Mouse (Mus musculus) embryonic stem cell, embryonic (primary cell): Measurements from ENCODE around the gene Med27.

Experiments
- CTCF ChIA-PET, 4 experiments: fragments of 300-600 bp in 2 of 4; fragments of 350-600 bp in 2 of 4; sonication (Branson Sonifier 250); formaldehyde crosslinking; loops; one replicate each; lab custom pipeline; 2022; ENCODE audit warnings: inconsistent platforms in 2 of 4; lab: Charles Lee
- POLR2A ChIA-PET, 4 experiments: fragments of 300-600 bp in 2 of 4; fragments of 350-600 bp in 2 of 4; sonication (Branson Sonifier 250); formaldehyde crosslinking; loops; one replicate each; lab custom pipeline; 2022; ENCODE audit warnings: antibody characterized with exemption in 4 of 4, inconsistent platforms in 1 of 4; lab: Charles Lee

The Med27 gene

DNA sequence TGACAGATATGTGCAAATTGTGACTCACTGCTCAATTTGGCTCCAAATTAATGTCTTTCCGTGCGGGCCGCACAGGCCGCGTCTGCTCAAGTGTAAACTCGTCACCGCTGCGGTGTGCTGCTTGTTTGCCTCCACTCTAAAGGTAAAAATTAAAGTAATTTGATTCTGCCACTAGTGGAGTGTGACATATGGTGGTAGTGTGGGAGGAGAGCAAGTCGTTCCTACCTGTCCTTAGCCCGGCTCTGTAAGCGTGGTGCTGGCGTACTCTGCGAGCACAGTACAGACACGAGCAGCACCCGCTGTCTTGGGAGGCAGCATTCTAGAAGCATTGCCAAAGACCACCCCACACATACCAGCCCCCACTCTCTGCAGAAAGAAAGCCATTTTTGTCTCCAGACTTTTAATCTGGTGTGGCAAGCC lies 121.9 kb downstream of the Med27 start:
- CTCF ChIA-PET: interaction anchor here in 1 of 4 experiments (0.9 kb wide), 1 partner anchor 85 kb away, joined by 3 read pairs; no protein-coding TSS in a partner anchor
- POLR2A ChIA-PET: interaction anchor here in 3 of 4 experiments (0.7 to 6.3 kb wide), 9 partner anchors 10 to 33 kb away, joined by 3 to 25 read pairs (median 4); no protein-coding TSS in a partner anchor

DNA sequence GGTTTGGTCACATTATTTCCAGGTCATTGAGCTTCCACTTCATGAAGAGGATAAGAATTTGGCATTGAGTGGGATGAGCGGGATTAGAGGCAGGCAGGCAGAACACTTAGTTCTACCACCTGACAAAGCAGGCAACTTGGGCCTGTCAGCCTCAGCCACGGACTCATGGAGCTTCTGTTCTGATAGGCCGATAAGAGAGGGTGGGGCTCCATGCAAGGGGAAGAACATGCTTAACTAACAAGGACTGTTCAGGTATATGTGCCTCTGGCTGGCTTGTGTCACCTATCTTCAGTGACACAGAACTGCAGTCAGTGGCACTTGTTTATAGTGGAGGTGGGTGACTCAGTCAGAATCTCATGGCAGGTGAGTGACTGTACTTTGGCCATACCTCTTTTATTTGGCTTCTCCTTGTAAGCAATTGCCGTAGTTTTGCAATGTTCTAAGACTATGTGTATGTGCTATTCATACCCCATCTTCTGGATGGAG lies 126.4 kb downstream of the Med27 start:
- ChIA-PET POLR2A (interaction anchor here in 1 of 4 experiments (1.6 kb wide), 1 partner anchor 11 kb away, joined by 5 read pairs; no protein-coding TSS in a partner anchor), CTCF (no interaction called here)

- ChIA-PET CTCF (no interaction called here), POLR2A (interaction anchor here in 2 of 4 experiments (1.3 to 1.8 kb wide), 3 partner anchors 9 to 12 kb away, joined by 3 to 5 read pairs (median 4); no protein-coding TSS in a partner anchor)
Measured at GRCm38 (mm10) chr2:29473907-29474306, 127.3 kb downstream of the Med27 start.

GRCm38 (mm10) chr2:29476702-29477101 lies 130.1 kb downstream of the Med27 start:
- ChIA-PET CTCF (interaction anchor here in 2 of 4 experiments (0.5 to 0.8 kb wide), 2 partner anchors 79 to 91 kb away, joined by 3 read pairs; no protein-coding TSS in a partner anchor), POLR2A (interaction anchor here in 3 of 4 experiments (0.6 to 16.3 kb wide), 4 partner anchors 9 to 225 kb away, joined by 3 to 211 read pairs (median 4); no protein-coding TSS in a partner anchor)

DNA sequence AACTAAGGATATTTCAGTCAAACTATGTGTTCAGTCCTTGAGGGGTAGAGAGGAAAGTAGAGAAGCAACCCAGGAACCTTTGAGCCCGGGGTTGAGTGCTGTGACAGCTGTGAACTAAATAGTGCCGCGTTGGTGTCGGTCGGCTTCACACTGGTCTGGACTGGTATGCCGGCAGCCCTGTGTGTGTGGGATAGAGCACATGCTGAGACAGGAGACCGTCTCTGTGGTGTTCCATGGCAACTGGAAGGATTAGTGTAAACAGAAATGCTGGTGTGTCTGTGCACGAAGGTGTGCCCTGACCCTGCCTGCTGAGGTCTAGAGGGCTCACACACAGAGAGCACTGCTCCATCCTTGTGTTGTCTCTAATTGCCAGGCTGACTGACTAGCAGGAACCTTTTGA lies 135.2 kb downstream of the Med27 start:
- ChIA-PET POLR2A (interaction anchor here in 3 of 4 experiments (0.7 to 16.3 kb wide), 15 partner anchors 8 to 258 kb away, joined by 3 to 211 read pairs (median 4); no protein-coding TSS in a partner anchor), CTCF (interaction anchor here in 2 of 4 experiments (0.6 to 0.7 kb wide), 3 partner anchors 228 to 338 kb away, joined by 3 to 4 read pairs (median 3); no protein-coding TSS in a partner anchor)

GRCm38 (mm10) chr2:29482979-29483718 lies 136.5 kb downstream of the Med27 start:
- ChIA-PET POLR2A (interaction anchor here in 3 of 4 experiments (0.5 to 16.3 kb wide), 38 partner anchors 9 to 336 kb away, joined by 3 to 211 read pairs (median 4); partner anchors contain the start of gene Urm1 (in 1 of the 3)), CTCF (interaction anchor here in 3 of 4 experiments (0.6 to 1.5 kb wide), 3 partner anchors 79 to 182 kb away, joined by 3 to 5 read pairs (median 3); no protein-coding TSS in a partner anchor)

GRCm38 (mm10) chr2:29485519-29485918 lies 138.9 kb downstream of the Med27 start:
- CTCF ChIA-PET: no interaction called here
- POLR2A ChIA-PET: interaction anchor here in 2 of 4 experiments (0.9 to 16.3 kb wide), 16 partner anchors 10 to 159 kb away, joined by 3 to 211 read pairs (median 8); no protein-coding TSS in a partner anchor

DNA sequence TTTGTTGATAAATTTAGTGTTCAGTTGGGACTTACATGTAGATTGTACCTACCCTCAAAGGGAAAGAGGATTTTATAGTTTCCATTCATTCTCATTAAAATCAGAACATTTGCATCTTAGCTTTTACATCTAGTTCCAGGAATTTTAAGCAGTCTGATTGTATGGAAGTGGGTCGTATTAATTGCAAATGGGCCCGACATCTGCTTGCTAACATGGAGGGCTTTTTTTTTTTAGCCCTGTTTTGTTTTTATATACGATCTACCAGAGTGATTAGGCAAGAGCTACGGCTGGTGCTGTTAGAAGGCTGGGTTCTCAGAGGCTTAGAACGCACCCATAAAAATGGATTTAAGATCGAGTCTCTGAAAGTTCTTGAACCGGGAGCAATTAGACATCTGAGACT lies 139.9 kb downstream of the Med27 start:
- CTCF ChIA-PET: interaction anchor here in 2 of 4 experiments (0.6 to 0.7 kb wide), 2 partner anchors 21 to 45 kb away, joined by 3 to 4 read pairs; no protein-coding TSS in a partner anchor

DNA sequence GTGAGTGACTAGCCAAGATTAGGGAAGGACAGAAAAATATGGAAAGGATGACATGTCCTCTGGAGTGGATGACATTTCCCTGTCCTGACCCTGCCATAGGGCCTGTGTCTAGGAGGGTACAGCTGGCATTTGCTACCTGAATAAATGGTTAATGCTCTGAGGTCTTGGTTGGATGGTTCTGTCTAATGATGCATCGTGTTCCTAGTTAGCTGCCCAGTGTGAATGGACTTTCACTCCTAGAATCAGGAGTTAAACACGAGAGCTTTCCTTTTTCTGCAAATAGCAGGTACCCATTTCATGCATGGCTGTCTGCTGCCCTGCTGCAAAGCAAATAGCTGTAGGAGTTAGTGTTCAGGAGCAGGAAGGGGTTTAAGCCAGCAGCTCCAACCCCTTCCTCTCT lies 141.0 kb downstream of the Med27 start:
- CTCF ChIA-PET: no interaction called here
- POLR2A ChIA-PET: interaction anchor here in 2 of 4 experiments (0.5 to 16.3 kb wide), 4 partner anchors 8 to 69 kb away, joined by 3 to 211 read pairs (median 26); no protein-coding TSS in a partner anchor

More for the DNA sequence above, 139.9 kb downstream of the Med27 start:
- POLR2A ChIA-PET: interaction anchor here in 2 of 4 experiments (1.6 to 16.3 kb wide), 8 partner anchors 9 to 43 kb away, joined by 4 to 211 read pairs (median 18); no protein-coding TSS in a partner anchor

- CTCF ChIA-PET: interaction anchor here in 1 of 4 experiments (0.7 kb wide), 1 partner anchor 99 kb away, joined by 3 read pairs; no protein-coding TSS in a partner anchor
- POLR2A ChIA-PET: interaction anchor here in 2 of 4 experiments (0.8 to 16.3 kb wide), 10 partner anchors 9 to 50 kb away, joined by 3 to 211 read pairs (median 4); no protein-coding TSS in a partner anchor
Measured at GRCm38 (mm10) chr2:29488379-29489236, 142.0 kb downstream of the Med27 start.

DNA sequence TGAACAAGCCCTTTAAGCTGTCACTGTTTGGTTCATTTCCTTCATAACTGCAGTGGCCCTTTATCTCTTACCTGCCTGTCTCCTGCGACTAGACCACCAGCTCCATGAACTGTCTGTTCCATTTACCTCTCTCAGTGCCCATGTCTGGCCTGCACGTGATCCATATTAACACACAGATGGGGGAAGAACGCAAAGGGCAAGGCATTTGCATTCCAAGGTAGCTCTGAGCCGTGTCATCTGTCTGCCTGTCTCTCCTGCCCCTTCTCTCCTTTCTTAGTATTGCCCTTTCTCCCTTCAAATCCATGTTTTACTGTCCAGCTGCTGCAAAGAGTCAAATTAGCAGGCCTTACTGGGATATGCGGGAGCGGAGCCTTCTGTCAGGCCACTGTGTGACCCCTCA lies 145.0 kb downstream of the Med27 start:
- POLR2A ChIA-PET: interaction anchor here in 1 of 4 experiments (11.8 to 16.3 kb wide), 2 partner anchors 6 to 7 kb away, joined by 211 read pairs; no protein-coding TSS in a partner anchor
- CTCF ChIA-PET: interaction anchor here in 1 of 4 experiments (0.6 kb wide), 1 partner anchor 62 kb away, joined by 8 read pairs; no protein-coding TSS in a partner anchor

GRCm38 (mm10) chr2:29493396-29494031 lies 146.9 kb downstream of the Med27 start:
- CTCF ChIA-PET: interaction anchor here in 3 of 4 experiments (0.5 to 1.3 kb wide), 4 partner anchors 46 to 168 kb away, joined by 3 to 4 read pairs (median 3); no protein-coding TSS in a partner anchor
- POLR2A ChIA-PET: interaction anchor here in 3 of 4 experiments (0.6 to 11.8 kb wide), 18 partner anchors 9 to 472 kb away, joined by 3 to 211 read pairs (median 3); partner anchors contain the start of gene Sptan1 (in 1 of the 3)

DNA sequence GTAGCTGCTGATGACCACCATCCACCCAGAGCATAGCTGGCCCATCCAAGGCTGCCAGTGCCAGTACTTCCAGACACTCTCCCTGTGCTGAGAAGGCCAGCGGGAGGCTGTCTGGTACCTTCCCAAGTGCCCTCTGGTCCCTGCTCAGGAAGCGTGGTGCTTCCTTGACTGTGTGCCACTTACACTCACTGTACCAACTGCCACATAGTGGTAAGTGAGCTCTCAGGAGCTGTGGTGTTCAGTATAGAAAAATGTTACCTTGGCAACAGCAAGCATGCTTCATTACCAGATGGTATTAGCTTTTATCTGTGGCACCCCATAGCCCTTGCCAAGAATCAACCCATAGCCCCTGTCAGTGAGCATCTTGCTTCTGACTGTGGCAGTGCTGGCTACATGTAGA lies 148.7 kb downstream of the Med27 start:
- ChIA-PET CTCF (no interaction called here), POLR2A (interaction anchor here in 2 of 4 experiments (5.0 to 11.8 kb wide), 2 partner anchors 11 kb away, joined by 48 to 211 read pairs; no protein-coding TSS in a partner anchor)

- ChIA-PET POLR2A (interaction anchor here in 3 of 4 experiments (0.6 to 11.8 kb wide), 43 partner anchors 9 to 751 kb away, joined by 3 to 211 read pairs (median 4); no protein-coding TSS in a partner anchor), CTCF (interaction anchor here in 2 of 4 experiments (0.6 to 1.1 kb wide), 4 partner anchors 17 to 308 kb away, joined by 3 to 10 read pairs (median 4); partner anchors contain the start of gene Slc27a4 (in 1 of the 2))
Measured at GRCm38 (mm10) chr2:29500601-29501350, 154.2 kb downstream of the Med27 start.

- ChIA-PET POLR2A (interaction anchor here in 3 of 4 experiments (0.6 to 11.8 kb wide), 39 partner anchors 8 to 751 kb away, joined by 3 to 211 read pairs (median 5); partner anchors contain the start of gene Ntng2 (in 1 of the 3)), CTCF (interaction anchor here in 1 of 4 experiments (1.0 to 1.1 kb wide), 2 partner anchors 36 to 309 kb away, joined by 3 read pairs; no protein-coding TSS in a partner anchor)
Measured at GRCm38 (mm10) chr2:29501381-29501780, 154.8 kb downstream of the Med27 start.
